Mouse (Mus musculus) left cerebral cortex, postnatal 25 days (tissue): Measurements from ENCODE around the gene Gga3. TPM values are rescaled to one million over a fixed set of nuclear protein-coding genes. Genes with fewer than 3 reads are reported as not detected.

Experiments used
- DNase-seq, 2 experiments: peaks; one replicate each; pipeline ENCODE4 v3.0.0; 2022; ENCODE audit warnings: low spot score in 2 of 2, mixed read lengths in 1 of 2
- intact Hi-C: fragments of 180-260 bp; cut with DNase I; formaldehyde crosslinking; loops from one replicate; pipeline ENCODE4 v1.15.1; 2025
- total RNA-seq, 2 experiments: library from RNA; stranded (reverse); gene quantifications; 2 replicates each; pipeline ENCODE4 v1.2.3; 2021

Gga3 gene
- total RNA-seq, 2 experiments from 2014 or later = 76.5 to 88.6 TPM

GRCm38 (mm10) chr11:115632862-115633261 lies 29.0 kb upstream of the Gga3 start:
- DNase-seq = no peak
- intact Hi-C loops = loop anchor here (5.0 kb wide), 1 partner anchor 179 kb away; the partner anchor contains the start of genes Caskin2 and Tsen54

DNA sequence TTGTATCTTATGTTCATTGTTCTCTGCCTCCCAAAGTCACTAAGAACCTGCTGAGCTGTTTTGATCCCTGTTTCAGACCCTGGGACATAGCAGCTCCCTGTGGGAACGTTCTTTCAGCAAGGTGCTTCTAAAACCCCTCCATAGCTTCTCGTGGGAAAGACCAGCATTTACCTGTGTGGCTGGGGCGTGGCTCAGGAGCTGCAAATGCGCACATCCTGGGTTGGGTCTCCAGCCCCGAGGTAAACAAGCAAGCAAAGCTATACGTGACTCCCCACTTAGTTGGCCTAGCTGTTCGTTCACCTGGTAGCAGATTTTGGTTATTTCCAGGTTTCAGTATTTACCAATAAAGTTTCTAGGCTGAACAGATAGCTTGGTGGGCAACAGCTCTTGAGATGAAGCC lies 28.4 kb upstream of the Gga3 start:
- intact Hi-C loops = loop anchor here (5.0 kb wide), 1 partner anchor 180 kb away; the partner anchor contains the start of genes Caskin2 and Tsen54
- no peak for DNase-seq

GRCm38 (mm10) chr11:115631505-115631890 lies 27.6 kb upstream of the Gga3 start:
- peak in 1 of 2 experiments; percentile 32 for DNase-seq
- intact Hi-C loops = loop anchor here (5.0 kb wide), 1 partner anchor 181 kb away; the partner anchor contains the start of genes Caskin2 and Tsen54

- peak in 1 of 2 experiments; percentile 42 for DNase-seq
- intact Hi-C loops = loop anchor here (5.0 kb wide), 1 partner anchor 181 kb away; the partner anchor contains the start of genes Caskin2 and Tsen54
Observed at GRCm38 (mm10) chr11:115630532-115631504, 27.0 kb upstream of the Gga3 start.

- DNase-seq = no peak
- intact Hi-C loops = loop anchor here (5.0 kb wide), 1 partner anchor 182 kb away; the partner anchor contains the start of genes Caskin2 and Tsen54
Observed at GRCm38 (mm10) chr11:115629734-115630531, 26.1 kb upstream of the Gga3 start.

- intact Hi-C loops = loop anchor here (1.0 kb wide), 1 partner anchor 81 kb away; no protein-coding TSS in a partner anchor
- no peak for DNase-seq
Observed at GRCm38 (mm10) chr11:115628465-115629101, 24.7 kb upstream of the Gga3 start.

DNA sequence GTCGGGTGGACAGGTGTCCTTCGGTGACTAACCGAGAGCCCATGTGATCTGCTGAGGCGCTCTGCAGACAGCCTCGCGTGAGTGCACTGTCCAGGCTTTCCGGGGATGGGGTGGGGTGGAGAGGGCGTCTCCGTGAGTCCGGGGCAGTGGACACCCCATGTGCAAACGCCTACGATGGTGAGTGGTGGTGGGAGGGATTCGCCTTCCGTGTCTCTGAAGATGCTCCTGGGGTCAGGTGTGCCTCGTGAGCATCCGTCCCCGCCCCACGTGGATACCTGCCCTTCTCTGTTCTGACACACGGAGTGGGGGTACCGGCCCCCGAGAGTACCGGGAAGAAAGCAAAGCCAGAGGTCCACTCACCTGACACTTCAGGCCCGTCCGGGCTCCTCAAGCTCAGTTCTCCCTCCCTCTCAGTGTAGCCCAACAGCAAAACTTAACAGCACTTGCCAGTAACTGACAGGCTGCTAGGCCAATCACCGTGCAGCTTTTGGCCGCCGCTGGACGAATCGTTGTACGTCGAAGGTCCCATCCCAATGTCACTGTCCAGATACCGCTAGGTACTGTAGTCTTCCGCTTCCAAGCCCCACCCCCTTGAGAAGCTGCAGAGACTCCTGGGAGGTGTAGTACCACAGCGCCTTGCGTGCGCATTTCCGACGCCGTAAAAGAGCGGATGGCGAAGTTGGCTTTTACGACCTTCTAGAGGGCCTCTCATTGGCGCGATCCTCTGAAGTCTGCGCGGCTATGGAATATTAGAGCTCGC lies 24.0 kb upstream of the Gga3 start, which contains the start of gene Slc25a19:
TSS of gene Slc25a19 (minus strand) at position 591 of the 760 bp plus-strand sequence.
- intact Hi-C loops = loop anchor here (1.0 kb wide), 1 partner anchor 81 kb away; no protein-coding TSS in a partner anchor

GRCm38 (mm10) chr11:115626824-115627616 lies 23.2 kb upstream of the Gga3 start:
- intact Hi-C loops = no loop called here
- DNase-seq = no peak

More for the DNA sequence above, 24.0 kb upstream of the Gga3 start, which contains the start of gene Slc25a19:
- DNase-seq = peak; percentile 99 to 100

GRCm38 (mm10) chr11:115625877-115626276 lies 22.0 kb upstream of the Gga3 start:
- intact Hi-C loops = no loop called here
- DNase-seq = no peak

DNA sequence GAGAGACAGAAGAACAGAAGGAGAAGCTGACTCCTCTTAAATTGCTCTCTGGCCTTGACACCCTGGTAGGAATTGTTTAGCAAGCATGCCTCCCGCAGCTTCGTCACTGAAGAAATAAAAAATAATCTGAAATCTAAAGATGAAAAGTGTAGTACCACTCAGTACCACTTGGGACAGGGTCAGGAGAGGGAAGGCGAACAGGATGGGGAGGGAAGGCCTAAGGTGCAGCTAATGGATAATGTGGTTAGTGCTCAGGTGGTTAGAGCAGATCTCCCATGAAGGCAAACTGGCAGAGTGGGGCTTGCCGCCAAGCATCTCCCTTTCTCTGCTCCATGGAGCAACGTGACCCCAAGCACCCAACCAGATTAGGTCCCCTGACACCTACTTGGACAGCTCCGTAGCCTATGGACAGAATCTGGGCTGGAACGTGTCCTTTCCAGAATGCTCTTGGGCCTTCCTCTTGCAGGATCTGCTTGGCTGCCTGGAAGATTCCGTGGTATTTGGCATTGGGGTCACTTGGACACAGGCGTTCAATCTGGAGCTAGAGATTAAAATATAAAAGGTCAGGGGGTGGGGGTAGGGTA lies 19.7 kb upstream of the Gga3 start:
- intact Hi-C loops = no loop called here

DNA sequence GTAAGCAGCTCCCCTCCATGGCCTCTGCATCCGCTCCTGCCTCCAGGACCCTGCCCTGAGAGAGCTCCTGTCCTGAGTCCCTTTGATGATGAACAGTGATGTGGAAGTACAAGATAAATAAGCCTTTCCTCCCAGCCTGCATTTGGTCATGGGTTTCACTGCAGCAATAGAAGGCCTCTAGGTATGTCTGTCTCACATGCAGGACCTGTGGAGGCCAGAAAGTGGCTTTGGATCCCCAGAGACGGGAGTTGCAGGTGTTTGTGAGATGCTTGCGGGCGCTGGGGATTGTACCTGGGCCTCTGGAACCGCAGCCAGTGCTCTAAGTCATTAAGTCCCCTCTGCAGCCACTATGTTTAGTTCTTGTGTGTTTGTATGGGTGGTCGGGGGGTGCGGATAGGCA lies 16.1 kb upstream of the Gga3 start:
- no peak for DNase-seq
- intact Hi-C loops = no loop called here

More for the DNA sequence above, 19.7 kb upstream of the Gga3 start:
- no peak for DNase-seq

DNA sequence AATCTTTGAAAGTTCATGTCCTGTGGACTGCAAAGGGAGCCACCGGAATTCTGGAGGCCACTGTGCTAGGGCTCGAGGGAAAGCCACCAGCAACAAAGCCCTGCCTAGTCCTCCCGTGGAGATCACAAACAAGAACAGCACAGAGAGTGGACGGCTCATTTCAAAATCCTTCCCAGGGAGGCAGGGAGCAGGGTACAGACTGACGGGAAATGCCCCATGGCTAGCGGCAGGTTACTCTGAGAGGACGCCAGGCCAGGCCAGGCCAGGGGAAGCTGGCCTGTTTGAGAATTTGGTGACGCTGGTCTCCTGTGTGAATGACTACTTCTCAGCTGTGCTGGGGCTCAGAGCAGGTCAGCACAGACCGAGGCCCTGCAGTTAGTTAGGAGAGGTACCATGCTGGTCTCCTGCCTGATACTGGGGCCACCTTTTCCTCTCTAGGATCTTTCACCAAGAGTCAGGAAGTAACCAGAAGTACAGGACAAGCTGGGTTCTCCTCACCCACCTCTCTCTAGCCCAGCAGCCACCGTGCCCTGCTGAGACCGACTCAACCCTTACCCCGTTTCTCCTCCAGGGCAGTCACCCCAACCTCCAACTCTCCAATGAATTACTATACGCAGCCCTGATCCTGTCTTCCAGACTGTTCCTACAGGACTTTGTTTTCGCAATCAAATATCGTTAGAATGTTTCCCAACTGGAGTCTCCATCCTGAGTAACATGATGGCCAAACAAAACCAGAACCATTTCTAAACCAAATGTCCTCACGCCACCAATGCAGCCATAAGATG lies 15.1 kb upstream of the Gga3 start:
- intact Hi-C loops = no loop called here
- DNase-seq = no peak

DNA sequence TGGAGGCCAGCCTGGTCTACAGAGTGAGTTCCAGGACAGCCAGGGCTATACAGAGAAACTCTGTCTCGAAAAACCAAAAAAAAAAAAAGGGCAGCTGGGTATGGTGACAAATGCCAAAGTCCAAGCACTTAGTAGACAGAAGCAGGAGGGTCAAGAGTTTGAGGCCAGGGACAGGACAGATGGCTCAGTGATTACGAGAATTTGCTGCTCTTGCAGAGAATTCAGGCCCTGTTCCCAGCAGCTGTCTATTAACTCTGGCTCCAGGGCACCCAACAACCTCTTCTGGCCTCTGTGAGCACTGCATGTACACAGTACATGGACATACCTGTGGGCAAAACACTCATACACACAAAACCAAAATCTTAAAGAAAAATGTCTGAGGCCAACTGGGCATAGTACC lies 14.2 kb upstream of the Gga3 start:
- no peak for DNase-seq
- intact Hi-C loops = no loop called here

DNA sequence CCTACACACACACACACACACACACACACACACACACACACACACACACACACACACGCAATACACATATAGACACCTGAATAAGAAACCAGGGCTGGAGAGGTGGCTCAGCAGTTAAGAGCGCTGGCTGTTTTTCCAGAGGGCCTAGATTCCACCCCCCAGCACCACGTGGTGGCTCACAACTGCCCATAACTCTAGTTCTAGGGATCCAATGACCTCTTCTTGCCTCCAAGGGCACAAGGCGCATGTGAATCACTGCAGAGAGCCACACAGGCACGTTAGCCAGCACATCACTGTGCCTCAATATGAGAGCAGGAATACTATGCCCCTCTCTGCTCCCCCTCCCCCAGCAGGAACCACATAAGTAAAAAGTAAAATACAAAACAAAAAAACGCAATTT lies 13.0 kb upstream of the Gga3 start:
- intact Hi-C loops = no loop called here
- no peak for DNase-seq

- no peak for DNase-seq
- intact Hi-C loops = no loop called here
Observed at GRCm38 (mm10) chr11:115616371-115616770, 12.5 kb upstream of the Gga3 start.

DNA sequence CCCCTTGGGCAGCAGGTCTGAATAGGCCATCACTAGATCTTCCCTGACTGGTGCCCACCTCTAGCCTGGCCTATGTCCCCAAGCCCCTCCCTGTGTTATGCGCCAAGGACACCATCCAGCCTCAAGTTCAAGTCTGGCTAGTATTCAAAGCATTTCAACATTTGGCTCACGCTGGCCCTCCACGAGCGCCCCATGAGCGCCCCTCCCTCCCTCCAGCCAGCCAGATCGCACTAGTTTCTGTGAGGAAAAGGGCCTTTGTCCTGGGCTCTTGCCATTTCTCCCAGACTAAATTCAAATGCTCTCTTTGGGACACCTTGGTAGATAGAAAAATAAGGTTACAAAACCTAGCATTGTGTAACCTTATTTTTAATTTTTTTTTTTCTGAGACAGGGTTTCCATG lies 12.0 kb upstream of the Gga3 start:
- intact Hi-C loops = no loop called here
- no peak for DNase-seq
